Comparison of ENCODE assay signal across 34 mouse cellular contexts in genomic region chr14:47269056-47269455, GRCm38 (mm10).
"Had no signal": no experiment of that assay in that cellular context is flagged by ENCODE, and none has a peak within 500 bp of the region (broad histone marks: within the 10 kb centered on the region; RNA-seq: fewer than 3 reads in every experiment).

No protein-coding gene starts in this region.

- H3K4me3 ChIP-seq: heart, embryonic 10.5 days; heart, embryonic 12.5 days; heart, embryonic 13.5 days; heart, embryonic 15.5 days; hindbrain, embryonic 10.5 days; hindbrain, embryonic 12.5 days; hindbrain, embryonic 13.5 days; hindbrain, embryonic 15.5 days; intestine, embryonic 15.5 days; kidney, embryonic 15.5 days; layer of hippocampus, adult 2 months had no signal

- H3K27ac ChIP-seq: heart, embryonic 10.5 days; heart, embryonic 13.5 days; heart, embryonic 15.5 days; hindbrain, embryonic 10.5 days; hindbrain, embryonic 12.5 days; hindbrain, embryonic 13.5 days; hindbrain, embryonic 14.5 days; hindbrain, embryonic 15.5 days; hindbrain, postnatal 0 days; intestine, embryonic 15.5 days; kidney, embryonic 15.5 days; kidney, postnatal 0 days; layer of hippocampus, adult 2 months had no signal

- H3K4me2 ChIP-seq: heart, embryonic 12.5 days; heart, embryonic 13.5 days; heart, embryonic 15.5 days; hindbrain, embryonic 12.5 days; hindbrain, embryonic 13.5 days; hindbrain, embryonic 14.5 days; hindbrain, embryonic 15.5 days; intestine, embryonic 15.5 days; kidney, embryonic 15.5 days had no signal

- H3K27me3 ChIP-seq: heart, embryonic 12.5 days; heart, embryonic 13.5 days; heart, embryonic 15.5 days; hindbrain, embryonic 12.5 days; hindbrain, embryonic 13.5 days; hindbrain, embryonic 15.5 days; intestine, embryonic 15.5 days; kidney, embryonic 15.5 days had no signal

- DNase-seq: heart, postnatal 10 days; heart, postnatal 14 days; heart, postnatal 36 days; heart, postnatal 4 days; kidney, adult 11 months; kidney, adult 18-20 months; kidney, adult 2 months; kidney, adult 8-10 months; kidney, adult 9 months; kidney, postnatal 10 days; kidney, postnatal 14 days; kidney, postnatal 25 days; kidney, postnatal 36 days; kidney, postnatal 4 days; layer of hippocampus, adult 9-11 months; layer of hippocampus, postnatal 36 days had no signal

- H3K9me3 ChIP-seq: heart, embryonic 10.5 days; heart, embryonic 12.5 days; heart, embryonic 13.5 days; heart, embryonic 15.5 days; hindbrain, embryonic 10.5 days; hindbrain, embryonic 12.5 days; hindbrain, embryonic 13.5 days; hindbrain, embryonic 15.5 days; intestine, embryonic 15.5 days; kidney, embryonic 15.5 days had no signal

- ATAC-seq: hindbrain, embryonic 16.5 days; hindbrain, postnatal 0 days; inflammation-experienced regulatory T-cells, adult 6 months; intestine, embryonic 15.5 days; intestine, embryonic 16.5 days; intestine, postnatal 0 days had no signal

- H3K4me1 ChIP-seq: heart, embryonic 10.5 days; heart, embryonic 12.5 days; heart, embryonic 13.5 days; heart, embryonic 15.5 days; hindbrain, embryonic 10.5 days; hindbrain, embryonic 12.5 days; hindbrain, embryonic 13.5 days; hindbrain, embryonic 15.5 days; intestine, embryonic 15.5 days; kidney, embryonic 15.5 days had no signal

- H3K9ac ChIP-seq: heart, embryonic 12.5 days; heart, embryonic 13.5 days; heart, embryonic 15.5 days; hindbrain, embryonic 12.5 days; hindbrain, embryonic 13.5 days; hindbrain, embryonic 14.5 days; hindbrain, embryonic 15.5 days; intestine, embryonic 15.5 days; kidney, embryonic 15.5 days had no signal
